In the genomic region with DNA sequence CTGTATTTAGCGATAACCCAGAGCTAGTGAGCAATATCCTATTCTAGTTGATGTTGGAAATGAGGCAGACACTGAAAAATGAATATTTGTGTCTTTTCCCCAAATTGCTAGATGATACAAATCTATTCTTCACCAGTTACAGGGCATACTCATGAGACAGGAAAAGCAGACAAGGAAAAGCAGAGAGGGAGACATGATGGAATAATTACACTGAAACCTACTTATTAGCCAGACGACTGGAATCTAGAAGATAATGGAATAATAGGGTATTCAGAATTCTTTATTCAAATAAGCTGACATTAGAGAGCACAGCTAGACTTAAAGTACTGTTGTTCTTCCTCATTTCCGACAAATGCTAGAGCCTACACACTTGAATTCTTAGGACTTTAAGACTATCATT, we compare ENCODE assay signal across 19 mouse cellular contexts.
"Had no signal": no experiment of that assay in that cellular context is flagged by ENCODE, and none has a peak within 500 bp of the region (broad histone marks: within the 10 kb centered on the region; RNA-seq: fewer than 3 reads in every experiment).

No protein-coding gene starts in this region.

- DNase-seq: lung, adult 2 months; lung, postnatal 14 days; lung, postnatal 36 days; retina, postnatal 1 day; right cerebral cortex, adult 18-20 months; right cerebral cortex, postnatal 25 days; right cerebral cortex, postnatal 4 days; spleen, adult 18-20 months; thymus, adult 18-20 months; thymus, postnatal 14 days; thymus, postnatal 36 days had no signal

- ATAC-seq: lung, postnatal 0 days; midbrain, embryonic 13.5 days; midbrain, embryonic 15.5 days had no signal

- H3K27ac ChIP-seq: lung, embryonic 15.5 days; macrophage; midbrain, embryonic 13.5 days; midbrain, embryonic 15.5 days; neural tube, embryonic 12.5 days had no signal

- H3K9ac ChIP-seq: lung, embryonic 15.5 days; midbrain, embryonic 13.5 days; midbrain, embryonic 15.5 days; neural tube, embryonic 12.5 days had no signal

- H3K36me3 ChIP-seq: lung, embryonic 15.5 days; midbrain, embryonic 15.5 days; neural tube, embryonic 12.5 days had no signal

- H3K27me3 ChIP-seq: lung, embryonic 15.5 days; midbrain, embryonic 13.5 days; midbrain, embryonic 15.5 days; neural tube, embryonic 12.5 days had no signal

- H3K4me2 ChIP-seq: lung, embryonic 15.5 days; midbrain, embryonic 11.5 days; midbrain, embryonic 13.5 days; midbrain, embryonic 15.5 days; neural tube, embryonic 12.5 days had no signal

- H3K4me3 ChIP-seq: lung, embryonic 15.5 days; megakaryocyte, embryonic 14.5 days; midbrain, embryonic 13.5 days; midbrain, embryonic 15.5 days; neural tube, embryonic 12.5 days had no signal

- H3K9me3 ChIP-seq: lung, embryonic 15.5 days; midbrain, embryonic 13.5 days; midbrain, embryonic 15.5 days had no signal

- H3K4me1 ChIP-seq: lung, embryonic 15.5 days; megakaryocyte, embryonic 14.5 days; midbrain, embryonic 13.5 days; midbrain, embryonic 15.5 days; neural tube, embryonic 12.5 days had no signal
